Mouse (Mus musculus) kidney, adult 9 months (tissue): ENCODE results near the gene Kif27.
A peak's percentile ranks its signal among the peaks of the same experiment; 100 is the strongest.

Experiments
- DNase-seq: peaks from one replicate; pipeline ENCODE4 v3.0.0; 2022

The Kif27 gene

GRCm38 (mm10) chr13:58364353-58365175, 5.6 kb upstream of the Kif27 start:
- DNase-seq: peak; percentile 67

GRCm38 (mm10) chr13:58359304-58359653, 357 bp upstream of the Kif27 start:
- no peak for DNase-seq

- DNase-seq: no peak
Measured at GRCm38 (mm10) chr13:58352996-58353395, 5.9 kb downstream of the Kif27 start.

GRCm38 (mm10) chr13:58350606-58351005, 8.3 kb downstream of the Kif27 start:
- DNase-seq: no peak

GRCm38 (mm10) chr13:58344505-58344904, 14.4 kb downstream of the Kif27 start:
- no peak for DNase-seq

- DNase-seq: peak; percentile 78
Measured at GRCm38 (mm10) chr13:58337456-58337855, 21.5 kb downstream of the Kif27 start.

GRCm38 (mm10) chr13:58334116-58334515, 24.8 kb downstream of the Kif27 start:
- DNase-seq: no peak

- DNase-seq: no peak
Measured at GRCm38 (mm10) chr13:58317768-58318167, 41.2 kb downstream of the Kif27 start.

GRCm38 (mm10) chr13:58314991-58315390, 43.9 kb downstream of the Kif27 start:
- DNase-seq: no peak

- DNase-seq: no peak
Measured at GRCm38 (mm10) chr13:58313758-58314157, 45.2 kb downstream of the Kif27 start.

- peak; percentile 37 for DNase-seq
Measured at GRCm38 (mm10) chr13:58311351-58311750, 47.6 kb downstream of the Kif27 start.

- DNase-seq: no peak
Measured at GRCm38 (mm10) chr13:58309499-58309898, 49.4 kb downstream of the Kif27 start.

GRCm38 (mm10) chr13:58307453-58307852, 51.5 kb downstream of the Kif27 start:
- DNase-seq: no peak

GRCm38 (mm10) chr13:58305230-58305629, 53.7 kb downstream of the Kif27 start:
- no peak for DNase-seq

GRCm38 (mm10) chr13:58302421-58303145, 56.3 kb downstream of the Kif27 start:
- DNase-seq: no peak

- no peak for DNase-seq
Measured at GRCm38 (mm10) chr13:58301961-58302360, 57.0 kb downstream of the Kif27 start.

- DNase-seq: no peak
Measured at GRCm38 (mm10) chr13:58298756-58299155, 60.2 kb downstream of the Kif27 start.

- no peak for DNase-seq
Measured at GRCm38 (mm10) chr13:58295582-58295981, 63.3 kb downstream of the Kif27 start.

GRCm38 (mm10) chr13:58292811-58293210, 66.1 kb downstream of the Kif27 start:
- no peak for DNase-seq

- DNase-seq: no peak
Measured at GRCm38 (mm10) chr13:58289308-58289707, 69.6 kb downstream of the Kif27 start.

GRCm38 (mm10) chr13:58287822-58288221, 71.1 kb downstream of the Kif27 start:
- peak; percentile 76 for DNase-seq

GRCm38 (mm10) chr13:58283466-58283865, 75.5 kb downstream of the Kif27 start:
- DNase-seq: peak; percentile 85

GRCm38 (mm10) chr13:58281936-58282335, 77.0 kb downstream of the Kif27 start:
- peak; percentile 77 for DNase-seq

- DNase-seq: no peak
Measured at GRCm38 (mm10) chr13:58280528-58280927, 78.4 kb downstream of the Kif27 start.
